Mouse (Mus musculus) ES-E14 (cell line): ENCODE results near the gene Nfic.

Experiments used
- CHD2 ChIP-seq: IDR thresholded peaks from 2 replicates; pipeline ENCODE4 v1.6.1; 2014; ENCODE audit warnings: mild to moderate bottlenecking, low read depth, low read length, inconsistent platforms
- HCFC1 ChIP-seq: IDR thresholded peaks from 2 replicates; pipeline ENCODE4 v1.6.1; 2012; ENCODE audit warnings: low read length, inconsistent platforms, borderline replicate concordance; ENCODE audit not compliant: insufficient read depth
- MAFK ChIP-seq: IDR thresholded peaks from 2 replicates; pipeline ENCODE4 v1.6.1; 2014; ENCODE audit warnings: mild to moderate bottlenecking, low read depth, low read length, inconsistent platforms; ENCODE audit not compliant: insufficient read depth
- ZC3H11A ChIP-seq: IDR thresholded peaks from 2 replicates; pipeline ENCODE4 v1.6.1; 2012; ENCODE audit warnings: low read depth, mild to moderate bottlenecking, inconsistent platforms, low read length, borderline replicate concordance

DNA sequence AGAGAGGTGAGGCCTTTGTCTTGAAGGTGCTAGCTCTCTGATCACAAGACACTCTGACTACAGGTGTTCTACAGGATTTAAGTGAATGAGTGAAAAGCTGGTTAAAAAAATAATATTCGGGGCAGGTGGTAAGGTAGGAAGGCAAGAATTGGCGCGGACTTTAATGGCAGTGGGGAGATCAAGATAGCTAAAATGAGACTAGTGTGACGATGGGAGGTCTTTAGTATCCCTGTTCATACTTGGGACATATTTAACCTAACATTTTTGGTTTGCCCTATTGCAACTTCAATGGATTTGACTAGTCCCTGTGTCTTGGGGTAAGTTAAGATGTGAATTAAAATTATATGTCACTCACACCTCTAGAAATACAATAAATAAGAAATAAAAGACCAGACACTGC, 41.5 kb upstream of the Nfic start:
- no peak for TF ChIP-seq CHD2
- no peak for TF ChIP-seq ZC3H11A
- no peak for TF ChIP-seq MAFK
- no peak for TF ChIP-seq HCFC1
